Mouse (Mus musculus) cerebellum, adult 2 months (tissue): ENCODE results near the gene Manba. TPM values are rescaled to one million over a fixed set of nuclear protein-coding genes. Genes with fewer than 3 reads are reported as not detected.
"Not testable (repeated sequence)": the region's sequence is repeated elsewhere in the genome, so short reads cannot be mapped to it uniquely, and the experiment has no call there.

ENCODE experiments used
- DNase-seq, 2 experiments: peaks; one replicate each; pipeline ENCODE4 v3.0.0; 2021
- H3K27ac ChIP-seq: fragments of 200-500 bp; 2 replicates; pipeline ENCODE4 v1.5.1; 2012; ENCODE audit warnings: low read length, control low read depth, inconsistent platforms; ENCODE audit not compliant: insufficient read depth
- H3K27me3 ChIP-seq: fragments of 200-500 bp; 2 replicates; pipeline ENCODE4 v1.6.1; 2012; ENCODE audit warnings: inconsistent platforms, mild to moderate bottlenecking, low read length, moderate library complexity; ENCODE audit not compliant: control insufficient read depth, insufficient read depth
- H3K4me1 ChIP-seq: fragments of 200-500 bp; 2 replicates; pipeline ENCODE4 v1.6.1; 2011; ENCODE audit warnings: low read length; ENCODE audit not compliant: control insufficient read depth, insufficient read depth
- H3K4me3 ChIP-seq: fragments of 200-500 bp; replicated peaks from 2 replicates; pipeline ENCODE3; 2011; ENCODE audit warnings: mild to moderate bottlenecking, low read depth, low read length, control low read depth; ENCODE audit not compliant: insufficient read depth
- CTCF ChIP-seq: fragments of 200-500 bp; IDR thresholded peaks from 2 replicates; pipeline ENCODE4 v1.5.1; 2011; ENCODE audit warnings: low read depth, mild to moderate bottlenecking, control low read depth, low read length, moderate library complexity, borderline replicate concordance; ENCODE audit not compliant: insufficient read depth
- POLR2A ChIP-seq: fragments of 200-500 bp; IDR thresholded peaks from 2 replicates; pipeline ENCODE4 v1.6.1; 2011; ENCODE audit warnings: low read length, control low read depth, borderline replicate concordance; ENCODE audit not compliant: insufficient read depth
- whole genome bisulfite sequencing: fragments of 180-500 bp; shearing (Covaris S2); methylation state at CpG from one replicate; pipeline ENCODE4 v1.1.7; 2018; 5-methylcytosine and 5-hydroxymethylcytosine counted together
- polyA plus RNA-seq: library from polyadenylated mRNA; depleted of rRNA; stranded (reverse); fragments of >200 nt; gene quantifications from 2 replicates; pipeline ENCODE4 v1.2.3, GENCODE M21; 2012

Gene Manba
- polyA plus RNA-seq, 1 experiment, result 8.8 TPM

- no peak for TF ChIP-seq POLR2A
- TF ChIP-seq CTCF, result no peak
- H3K27ac ChIP-seq, result no peak overlapping the region
- DNase-seq, result no peak
- H3K4me3 ChIP-seq, result no peak overlapping the region
- WGBS, result 77% methylated on average over 6 of the region's 6 CpGs
- no peaks in the 10 kb centered on the region for H3K27me3 ChIP-seq
- H3K4me1 ChIP-seq, result no peaks in the 10 kb centered on the region
These were observed 9.1 kb upstream of the Manba start for GRCm38 (mm10) chr3:135476286-135476685.

GRCm38 (mm10) chr3:135476977-135477376 lies 8.4 kb upstream of the Manba start:
- Histone ChIP-seq H3K27ac (no peak overlapping the region), H3K4me3 (no peak overlapping the region)

GRCm38 (mm10) chr3:135479090-135479489 lies 6.3 kb upstream of the Manba start:
- not testable (repeated sequence) for DNase-seq, H3K4me1 ChIP-seq, H3K27me3 ChIP-seq, H3K27ac ChIP-seq, H3K4me3 ChIP-seq
- 88% methylated on average over 5 of the region's 5 CpGs for WGBS

More at GRCm38 (mm10) chr3:135476977-135477376, 8.4 kb upstream of the Manba start:
- 92% methylated on average over 2 of the region's 2 CpGs for WGBS
- no peak for DNase-seq
- TF ChIP-seq POLR2A (no peak), CTCF (no peak)
- H3K27me3 ChIP-seq, result no peaks in the 10 kb centered on the region
- no peaks in the 10 kb centered on the region for H3K4me1 ChIP-seq

- H3K27me3 ChIP-seq, result no peaks in the 10 kb centered on the region
These were observed 4.6 kb upstream of the Manba start for GRCm38 (mm10) chr3:135480767-135481166.

GRCm38 (mm10) chr3:135481608-135482007 lies 3.8 kb upstream of the Manba start:
- 98% methylated on average over 3 of the region's 3 CpGs for WGBS
- TF ChIP-seq POLR2A, result no peak
- TF ChIP-seq CTCF, result no peak
- DNase-seq, result no peak
- no peaks in the 10 kb centered on the region for H3K27me3 ChIP-seq
- no peaks in the 10 kb centered on the region for H3K4me1 ChIP-seq
- no peak overlapping the region for H3K4me3 ChIP-seq
- H3K27ac ChIP-seq, result no peak overlapping the region

More at GRCm38 (mm10) chr3:135480767-135481166, 4.6 kb upstream of the Manba start:
- no peak overlapping the region for H3K27ac ChIP-seq
- H3K4me1 ChIP-seq, result no peaks in the 10 kb centered on the region
- TF ChIP-seq POLR2A (no peak), CTCF (no peak)
- H3K4me3 ChIP-seq, result no peak overlapping the region
- WGBS, result 91% methylated on average over 6 of the region's 6 CpGs
- no peak for DNase-seq

GRCm38 (mm10) chr3:135484650-135485049 lies 761 bp upstream of the Manba start:
- H3K4me3 ChIP-seq, result peak overlapping the region; percentile 79
- not testable (repeated sequence) for H3K27me3 ChIP-seq

GRCm38 (mm10) chr3:135485900-135486241 lies 460 bp downstream of the Manba start:
- no peaks in the 10 kb centered on the region for H3K27me3 ChIP-seq
- H3K4me3 ChIP-seq, result peak overlapping the region; percentile 79
- H3K27ac ChIP-seq, result peak overlapping the region; percentile 57; the same call in 1 of the 2 replicates
- TF ChIP-seq POLR2A (no peak), CTCF (no peak)
- no peaks in the 10 kb centered on the region for H3K4me1 ChIP-seq
- DNase-seq, result no peak
- 6% methylated on average over 9 of the region's 9 CpGs for WGBS

More at GRCm38 (mm10) chr3:135484650-135485049, 761 bp upstream of the Manba start:
- H3K27ac ChIP-seq, DNase-seq, H3K4me1 ChIP-seq: not testable (repeated sequence)
- 86% methylated on average over 15 of the region's 15 CpGs for WGBS

- TF ChIP-seq POLR2A, result no peak
- TF ChIP-seq CTCF, result no peak
- H3K27ac ChIP-seq, result no peak overlapping the region
- DNase-seq, result no peak
- H3K4me1 ChIP-seq, result no peaks in the 10 kb centered on the region
- WGBS, result 62% methylated on average over 5 of the region's 5 CpGs
- H3K4me3 ChIP-seq, result peak overlapping the region; percentile 79
- H3K27me3 ChIP-seq, result no peaks in the 10 kb centered on the region
These were observed 940 bp downstream of the Manba start for GRCm38 (mm10) chr3:135486351-135486750.

- no peaks in the 10 kb centered on the region for H3K4me1 ChIP-seq
- no peaks in the 10 kb centered on the region for H3K27me3 ChIP-seq
- DNase-seq, result no peak
- no peak overlapping the region for H3K27ac ChIP-seq
- WGBS, result 97% methylated on average over 4 of the region's 4 CpGs
- H3K4me3 ChIP-seq, result no peak overlapping the region
- TF ChIP-seq POLR2A, result no peak
- TF ChIP-seq CTCF, result no peak
These were observed 2.4 kb downstream of the Manba start for GRCm38 (mm10) chr3:135487803-135488202.
